Mouse (Mus musculus) right cerebral cortex, postnatal 4 days (tissue): ENCODE data around the gene Pip4p1.
"Not testable (repeated sequence)": the region's sequence is repeated elsewhere in the genome, so short reads cannot be mapped to it uniquely, and the experiment has no call there.

Experiments
- DNase-seq: peaks from one replicate; pipeline ENCODE4 v3.0.0-alpha.2; 2022

The Pip4p1 gene

GRCm38 (mm10) chr14:50938119-50938908, 7.7 kb upstream of the Pip4p1 start:
- no peak for DNase-seq

- no peak for DNase-seq
These were observed 6.0 kb upstream of the Pip4p1 start for GRCm38 (mm10) chr14:50936649-50937048.

- DNase-seq, result no peak
These were observed 901 bp upstream of the Pip4p1 start for GRCm38 (mm10) chr14:50931493-50932020.

GRCm38 (mm10) chr14:50930377-50930753, 291 bp downstream of the Pip4p1 start:
- peak; percentile 45 for DNase-seq

GRCm38 (mm10) chr14:50929951-50930350, 705 bp downstream of the Pip4p1 start:
- DNase-seq, result no peak

- DNase-seq, result no peak
These were observed 3.3 kb downstream of the Pip4p1 start for GRCm38 (mm10) chr14:50927366-50927765.

- no peak for DNase-seq
These were observed 5.3 kb downstream of the Pip4p1 start for GRCm38 (mm10) chr14:50925111-50925920.

- peak; percentile 93 for DNase-seq
These were observed 6.2 kb downstream of the Pip4p1 start, which contains the start of the genes Osgep and Apex1 for GRCm38 (mm10) chr14:50924281-50925064. Gene Osgep, minus strand, starts transcription at chr14:50924893. Gene Apex1, plus strand, starts transcription at chr14:50924968.

GRCm38 (mm10) chr14:50923437-50923836, 7.2 kb downstream of the Pip4p1 start:
- DNase-seq, result not testable (repeated sequence)

GRCm38 (mm10) chr14:50911356-50911755, 19.3 kb downstream of the Pip4p1 start:
- no peak for DNase-seq

GRCm38 (mm10) chr14:50908126-50908525, 22.5 kb downstream of the Pip4p1 start:
- no peak for DNase-seq

- not testable (repeated sequence) for DNase-seq
These were observed 25.3 kb downstream of the Pip4p1 start for GRCm38 (mm10) chr14:50905327-50905726.

GRCm38 (mm10) chr14:50904828-50905129, 25.9 kb downstream of the Pip4p1 start:
- no peak for DNase-seq

- DNase-seq, result no peak
These were observed 26.5 kb downstream of the Pip4p1 start for GRCm38 (mm10) chr14:50903973-50904827.

- not testable (repeated sequence) for DNase-seq
These were observed 32.7 kb downstream of the Pip4p1 start for GRCm38 (mm10) chr14:50897992-50898391.

GRCm38 (mm10) chr14:50897374-50897765, 33.3 kb downstream of the Pip4p1 start, which contains the start of gene Klhl33:
Gene Klhl33, minus strand, starts transcription at chr14:50897507.
- no peak for DNase-seq

GRCm38 (mm10) chr14:50896747-50897373, 33.8 kb downstream of the Pip4p1 start:
- peak; percentile 36 for DNase-seq

- DNase-seq, result no peak
These were observed 34.5 kb downstream of the Pip4p1 start for GRCm38 (mm10) chr14:50895985-50896746.

GRCm38 (mm10) chr14:50895407-50895806, 35.2 kb downstream of the Pip4p1 start:
- no peak for DNase-seq
